Mouse (Mus musculus) CH12.LX (cell line): ENCODE measurements around the gene Fibcd1. TPM values are rescaled to one million over a fixed set of nuclear protein-coding genes. Genes with fewer than 3 reads are reported as not detected.

Experiments used
- DNase-seq: peaks from one replicate; pipeline ENCODE4 v3.0.0-alpha.2; 2013; ENCODE audit errors: extremely low read depth
- H3K27ac ChIP-seq: 2 replicates; pipeline ENCODE4 v1.5.1; 2012; ENCODE audit warnings: low read depth, mild to moderate bottlenecking, control low read depth, moderate library complexity; ENCODE audit not compliant: insufficient read depth
- H3K27me3 ChIP-seq: replicated peaks from 2 replicates; pipeline ENCODE3; 2012; ENCODE audit warnings: inconsistent platforms
- H3K36me3 ChIP-seq, 2 experiments: replicated peaks in 1 of 2; 2 replicates each; pipeline versions ENCODE3 to v1.6.1; 2012; ENCODE audit warnings: inconsistent platforms in 1 of 2, low read length in 1 of 2, mild to moderate bottlenecking in 1 of 2, mixed read lengths in 1 of 2, moderate library complexity in 1 of 2; ENCODE audit not compliant: control insufficient read depth in 1 of 2, insufficient read depth in 1 of 2
- H3K4me1 ChIP-seq, 2 experiments: 2 replicates each; pipeline ENCODE4 v1.6.1; 2012; ENCODE audit warnings: inconsistent platforms in 1 of 2, moderate library complexity in 1 of 2; ENCODE audit not compliant: insufficient read depth in 2 of 2, control insufficient read depth in 1 of 2
- H3K4me2 ChIP-seq: 2 replicates; pipeline ENCODE4 v1.6.1; 2012; ENCODE audit warnings: low read depth, mild to moderate bottlenecking, control low read depth; ENCODE audit not compliant: poor library complexity, insufficient read depth, severe bottlenecking
- H3K4me3 ChIP-seq, 3 experiments: fragments of 150-350 bp in 1 of 3; sonication (generic) in 1 of 3; replicated peaks in 1 of 3; 2 replicates each; pipeline versions ENCODE3 to v1.5.1; 2011 to 2012; ENCODE audit warnings: low read depth in 2 of 3, low read length in 2 of 3, mild to moderate bottlenecking in 2 of 3, moderate library complexity in 2 of 3, control low read depth in 1 of 3, improper control_type of control experiment in 1 of 3, inconsistent platforms in 1 of 3, mixed read lengths in 1 of 3; ENCODE audit not compliant: poor library complexity in 1 of 3
- H3K79me2 ChIP-seq: replicated peaks from 2 replicates; pipeline ENCODE4 v1.6.1; 2012; ENCODE audit warnings: mild to moderate bottlenecking, moderate library complexity; ENCODE audit not compliant: control insufficient read depth, poor library complexity, insufficient read depth, severe bottlenecking; ENCODE audit errors: extremely low read depth
- H3K9ac ChIP-seq: 2 replicates; pipeline ENCODE4 v1.6.1; 2012; ENCODE audit warnings: low read depth, mild to moderate bottlenecking, control low read depth, moderate library complexity; ENCODE audit not compliant: insufficient read depth
- H3K9me3 ChIP-seq: replicated peaks from 2 replicates; pipeline ENCODE3; 2012; ENCODE audit warnings: low read length, inconsistent platforms, mixed read lengths
- BHLHE40 ChIP-seq: IDR thresholded peaks from 2 replicates; pipeline ENCODE4 v1.6.1; 2011; ENCODE audit warnings: mild to moderate bottlenecking, low read depth, low read length, improper control_type of control experiment
- CHD1 ChIP-seq: IDR thresholded peaks from 2 replicates; pipeline ENCODE4 v1.6.1; 2012; ENCODE audit warnings: low read depth, low read length, improper control_type of control experiment, inconsistent platforms
- CTCF ChIP-seq, 2 experiments: IDR thresholded peaks in 1 of 2; conservative IDR thresholded peaks in 1 of 2; 2 replicates each; pipeline ENCODE4 v1.5.1; 2011 to 2012; ENCODE audit warnings: low read depth in 2 of 2, low read length in 2 of 2, improper control_type of control experiment in 1 of 2, inconsistent platforms in 1 of 2, mild to moderate bottlenecking in 1 of 2, moderate library complexity in 1 of 2
- E2F4 ChIP-seq: IDR thresholded peaks from 2 replicates; pipeline ENCODE4 v1.6.1; 2011; ENCODE audit warnings: low read depth, low read length, improper control_type of control experiment; ENCODE audit not compliant: insufficient replicate concordance
- ELF1 ChIP-seq: IDR thresholded peaks from 2 replicates; pipeline ENCODE4 v1.6.1; 2014; ENCODE audit warnings: low read depth, mild to moderate bottlenecking, inconsistent platforms, low read length, improper control_type of control experiment
- ETS1 ChIP-seq: conservative IDR thresholded peaks from 2 replicates; pipeline ENCODE4 v1.6.1; 2012; ENCODE audit warnings: low read depth, mild to moderate bottlenecking, inconsistent platforms, low read length, improper control_type of control experiment, moderate library complexity
- GABPA ChIP-seq: IDR thresholded peaks from 2 replicates; pipeline ENCODE4 v1.6.1; 2012; ENCODE audit warnings: low read depth, low read length, improper control_type of control experiment, inconsistent platforms; ENCODE audit not compliant: insufficient replicate concordance
- IRF4 ChIP-seq: IDR thresholded peaks from 2 replicates; pipeline ENCODE4 v1.6.1; 2014; ENCODE audit warnings: low read depth, mild to moderate bottlenecking, inconsistent platforms, low read length, improper control_type of control experiment
- JUN ChIP-seq: IDR thresholded peaks from 2 replicates; pipeline ENCODE4 v1.6.1; 2011; ENCODE audit warnings: low read depth, mild to moderate bottlenecking, low read length, improper control_type of control experiment, moderate library complexity; ENCODE audit not compliant: insufficient read depth
- JUND ChIP-seq: conservative IDR thresholded peaks from 2 replicates; pipeline ENCODE4 v1.6.1; 2011; ENCODE audit warnings: low read depth, low read length, improper control_type of control experiment
- KAT2A ChIP-seq: IDR thresholded peaks from 2 replicates; pipeline ENCODE4 v1.6.1; 2012; ENCODE audit warnings: low read length, improper control_type of control experiment, inconsistent platforms; ENCODE audit not compliant: insufficient replicate concordance
- MAFK ChIP-seq: IDR thresholded peaks from 2 replicates; pipeline ENCODE4 v1.6.1; 2011; ENCODE audit warnings: low read length, improper control_type of control experiment; ENCODE audit not compliant: insufficient replicate concordance
- MAX ChIP-seq: IDR thresholded peaks from 2 replicates; pipeline ENCODE4 v1.6.1; 2011; ENCODE audit warnings: low read length, improper control_type of control experiment
- MEF2A ChIP-seq: IDR thresholded peaks from 2 replicates; pipeline ENCODE4 v1.6.1; 2014; ENCODE audit warnings: low read depth, mild to moderate bottlenecking, inconsistent platforms, low read length, improper control_type of control experiment, borderline replicate concordance
- MXI1 ChIP-seq: IDR thresholded peaks from 2 replicates; pipeline ENCODE4 v1.6.1; 2011; ENCODE audit warnings: mild to moderate bottlenecking, low read depth, low read length, improper control_type of control experiment
- NRF1 ChIP-seq: IDR thresholded peaks from 2 replicates; pipeline ENCODE4 v1.6.1; 2014; ENCODE audit warnings: low read depth, mild to moderate bottlenecking, inconsistent platforms, low read length, improper control_type of control experiment, moderate library complexity
- RCOR1 ChIP-seq: conservative IDR thresholded peaks from 2 replicates; pipeline ENCODE4 v1.6.1; 2012; ENCODE audit warnings: low read depth, mild to moderate bottlenecking, inconsistent platforms, low read length, improper control_type of control experiment
- SIN3A ChIP-seq: IDR thresholded peaks from 2 replicates; pipeline ENCODE4 v1.6.1; 2012; ENCODE audit warnings: low read length, improper control_type of control experiment, inconsistent platforms
- TBP ChIP-seq: conservative IDR thresholded peaks from 2 replicates; pipeline ENCODE4 v1.6.1; 2011; ENCODE audit warnings: low read depth, low read length, improper control_type of control experiment
- TCF12 ChIP-seq: IDR thresholded peaks from 2 replicates; pipeline ENCODE4 v1.6.1; 2014; ENCODE audit warnings: low read depth, mild to moderate bottlenecking, inconsistent platforms, low read length, improper control_type of control experiment
- UBTF ChIP-seq: IDR thresholded peaks from 2 replicates; pipeline ENCODE4 v1.6.1; 2012; ENCODE audit warnings: low read depth, mild to moderate bottlenecking, inconsistent platforms, low read length, improper control_type of control experiment, moderate library complexity
- USF2 ChIP-seq: conservative IDR thresholded peaks from 2 replicates; pipeline ENCODE4 v1.6.1; 2011; ENCODE audit warnings: low read depth, low read length, improper control_type of control experiment
- ZKSCAN1 ChIP-seq: IDR thresholded peaks from 2 replicates; pipeline ENCODE4 v1.6.1; 2012; ENCODE audit warnings: low read depth, inconsistent platforms, low read length, improper control_type of control experiment, borderline replicate concordance
- ZNF384 ChIP-seq: IDR thresholded peaks from 2 replicates; pipeline ENCODE4 v1.6.1; 2012; ENCODE audit warnings: low read depth, low read length, improper control_type of control experiment, inconsistent platforms
- dilution Hi-C: fragments of 300-500 bp; cut with MboI; formaldehyde crosslinking; loops from 2 replicates; pipeline ENCODE4 v1.14.3; 2020; ENCODE audit warnings: low sequenced_read_pairs; ENCODE audit not compliant: extremely low pct_unique_long_range_greater_than_20kb, extremely low pct_ligation_motif_present
- in situ Hi-C: fragments of 300-500 bp; cut with MboI; formaldehyde crosslinking; loops from 3 replicates; pipeline ENCODE4 v1.14.3; 2019; ENCODE audit warnings: low sequenced_read_pairs, low pct_ligation_motif_present, low pct_unique_long_range_greater_than_20kb, mixed read lengths
- polyA plus RNA-seq: library from polyadenylated mRNA; unstranded; fragments of >175 nt; gene quantifications from 2 replicates; pipeline ENCODE4 v1.2.1, GENCODE M21; 2012; ENCODE audit warnings: low read depth; ENCODE audit not compliant: insufficient read length
- total RNA-seq, 2 experiments: library from RNA; depleted of rRNA; stranded (reverse); fragments of 300-350 nt in 1 of 2; fragments of >200 nt in 1 of 2; gene quantifications; 2 replicates each; pipeline ENCODE4 v1.2.3; 2012 to 2014

Fibcd1 gene
- total and polyA plus RNA-seq, 3 experiments = 0.04 to 0.15 (median 0.09) TPM

- TF ChIP-seq UBTF = no peak
- peak; percentile 8 to 56; a peak in 2 of 4 replicates for TF ChIP-seq CTCF (conservative IDR thresholded peaks at IDR 0.05 in 1 of 2, IDR thresholded peaks at IDR 0.05 in 1 of 2; ENCODE audit: low read depth in 2 of 2, low read length in 2 of 2)
- dilution Hi-C loops = no loop called here
- H3K4me3 ChIP-seq = no peak overlapping the region
- no peak for DNase-seq
- H3K4me2 ChIP-seq = no peak overlapping the region
- in situ Hi-C loops = no loop called here
- no peaks in the 10 kb centered on the region for H3K36me3 ChIP-seq
- peaks cover 4 to 16% of the 10 kb centered on the region in 2 experiments; a peak in 3 of 4 replicates for H3K4me1 ChIP-seq
- H3K9ac ChIP-seq = no peak overlapping the region
- no peak overlapping the region for H3K27ac ChIP-seq
- H3K27me3 ChIP-seq = peaks cover 85% of the 10 kb centered on the region
- no peaks in the 10 kb centered on the region for H3K9me3 ChIP-seq
- no peaks in the 10 kb centered on the region for H3K79me2 ChIP-seq
Measured at GRCm38 (mm10) chr2:31823933-31824730, 21.7 kb downstream of the Fibcd1 start.

DNA sequence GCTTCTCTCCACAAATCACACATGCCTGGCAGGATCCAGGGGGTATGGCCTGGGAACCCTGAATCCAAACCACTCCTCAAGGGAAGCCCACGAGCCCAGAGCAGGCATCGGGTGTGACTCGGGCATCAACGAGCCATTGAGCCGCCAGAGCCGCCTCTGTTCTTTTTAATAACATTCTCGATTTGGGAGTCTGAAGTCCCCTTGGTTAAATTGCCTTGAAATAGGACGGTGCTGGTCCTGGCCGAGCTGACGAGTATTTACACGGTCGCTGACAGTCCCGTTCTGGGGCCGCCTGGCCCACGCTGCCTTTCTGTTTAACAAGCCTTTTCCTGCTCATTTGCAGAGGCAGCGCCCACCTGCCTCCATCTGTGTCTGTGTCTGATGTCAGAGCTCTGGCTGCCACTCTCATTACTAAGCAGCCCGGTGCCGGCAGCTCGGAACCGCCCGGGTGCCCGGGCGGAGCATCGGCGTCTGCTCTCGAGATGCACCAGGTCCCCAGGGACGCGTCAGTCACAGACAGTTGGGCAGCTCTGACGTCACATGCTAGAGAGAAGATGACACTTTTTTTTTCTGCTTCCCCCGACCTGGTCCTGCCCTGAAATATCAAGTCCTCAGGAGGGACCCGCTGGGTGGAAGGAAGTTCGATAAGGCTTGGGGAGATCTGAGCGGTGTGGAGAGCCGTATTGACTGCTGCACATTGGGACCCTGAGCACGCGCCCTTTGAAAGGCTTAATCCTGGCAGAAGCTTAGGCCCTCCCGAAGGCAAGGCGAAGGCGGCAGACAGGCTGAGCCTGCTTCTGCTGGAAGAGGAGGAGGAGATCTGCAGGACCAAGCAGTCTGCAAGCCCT is 23.1 kb downstream of the Fibcd1 start:
- in situ Hi-C loops = no loop called here
- Histone ChIP-seq H3K9me3 (no peaks in the 10 kb centered on the region), H3K79me2 (no peaks in the 10 kb centered on the region), H3K27ac (no peak overlapping the region), H3K4me1 (peaks cover 4 to 16% of the 10 kb centered on the region in 2 experiments; a peak in 3 of 4 replicates), H3K36me3 (no peaks in the 10 kb centered on the region), H3K4me3 (peak overlapping the region in 1 of 3 experiments; percentile 1), H3K9ac (no peak overlapping the region), H3K27me3 (peaks cover 87% of the 10 kb centered on the region), H3K4me2 (peak overlapping the region; percentile 64)
- DNase-seq = peak; percentile 95
- dilution Hi-C loops = no loop called here
- TF ChIP-seq BHLHE40 (peak; percentile 69), JUN (0 out of 2 replicates have a peak, but pooled peaks have one; percentile 22), TCF12 (no peak), MEF2A (no peak), CTCF (conservative IDR thresholded peaks at IDR 0.05 in 1 of 2, IDR thresholded peaks at IDR 0.05 in 1 of 2; ENCODE audit: low read depth in 2 of 2, low read length in 2 of 2) (no peak), MXI1 (0 out of 2 replicates have a peak, but pooled peaks have one; percentile 47), MAX (peak; percentile 47; the same call in 1 of the 2 replicates), ELF1 (0 out of 2 replicates have a peak, but pooled peaks have one; percentile 21), CHD1 (no peak), GABPA (peak; percentile 19; the same call in 1 of the 2 replicates), USF2 (no peak), JUND (0 out of 2 replicates have a peak, but pooled peaks have one; percentile 16), TBP (no peak), ZNF384 (peak; percentile 94), IRF4 (peak; percentile 45; the same call in 1 of the 2 replicates), ZKSCAN1 (no peak), E2F4 (no peak), NRF1 (no peak), MAFK (no peak), RCOR1 (no peak), SIN3A (peak; percentile 35; the same call in 1 of the 2 replicates), KAT2A (0 out of 2 replicates have a peak, but pooled peaks have one; percentile 58), ETS1 (peak; percentile 69)
